Mouse (Mus musculus): Measurements from ENCODE around the gene Gm10277.

Gene Gm10277

DNA sequence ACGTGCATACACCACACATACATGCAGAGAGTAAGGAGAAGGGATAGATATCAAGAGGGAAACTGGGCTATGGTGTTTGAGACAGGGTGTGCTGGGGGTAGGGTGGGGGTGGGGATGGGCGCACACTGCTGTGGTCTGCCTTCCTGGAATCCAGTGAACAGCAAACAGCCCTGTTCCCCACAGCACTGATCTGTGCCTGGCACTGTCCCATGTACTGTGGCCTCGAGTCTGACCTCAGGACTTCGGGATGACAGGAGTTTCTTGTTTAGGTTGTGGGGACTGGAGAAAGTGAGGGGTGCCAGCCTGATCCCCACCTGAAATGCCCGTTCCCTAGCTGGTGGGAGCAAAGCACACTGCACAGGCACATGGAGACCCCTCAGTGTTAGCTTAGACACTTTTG, at the start of gene Gm10277:
Gene Gm10277 (minus strand): TSS at position 41 of the 400 bp plus-strand sequence.
- DNase-seq, result no peak

DNA sequence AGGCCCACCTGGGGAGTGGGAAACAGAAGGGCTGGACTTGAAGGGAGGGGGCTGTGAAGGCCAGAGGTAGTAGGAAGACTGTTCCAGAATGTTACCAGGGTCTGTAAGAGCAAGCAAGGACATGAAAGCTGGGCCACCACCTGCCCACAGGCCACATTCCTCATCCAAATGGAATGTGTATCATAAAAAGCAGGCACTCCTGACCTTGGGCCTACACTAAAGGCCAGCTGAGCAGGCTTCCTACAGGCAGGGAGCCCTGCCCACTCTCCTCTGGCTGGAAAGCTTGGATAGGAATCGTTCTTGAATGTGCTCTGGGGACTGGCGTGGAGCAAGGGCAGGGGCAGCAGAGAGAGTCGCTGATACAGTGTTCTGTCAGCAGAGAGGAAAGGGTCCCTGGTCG, 49.2 kb upstream of the Gm10277 start:
- DNase-seq, result no peak

DNA sequence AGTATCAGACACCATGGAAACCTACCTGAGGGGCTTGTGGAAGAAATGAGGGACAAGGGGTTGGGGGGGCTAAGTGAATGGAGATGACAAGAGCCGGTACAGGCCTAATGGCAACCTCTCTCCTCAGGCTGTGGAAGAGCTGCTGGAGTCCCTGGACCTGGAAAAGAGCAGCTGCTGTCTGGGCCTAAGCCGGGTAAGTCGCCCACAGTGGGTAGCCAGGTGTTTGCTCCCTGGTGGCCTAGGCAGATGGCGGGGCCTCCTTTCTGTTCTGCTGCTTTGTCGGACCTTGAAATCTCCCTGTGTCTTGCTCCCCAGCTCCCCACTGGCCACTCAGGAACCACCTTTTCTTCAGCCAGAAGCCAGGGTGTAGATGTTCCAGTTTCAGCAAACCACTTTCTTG, 48.7 kb upstream of the Gm10277 start:
- DNase-seq, result no peak

DNA sequence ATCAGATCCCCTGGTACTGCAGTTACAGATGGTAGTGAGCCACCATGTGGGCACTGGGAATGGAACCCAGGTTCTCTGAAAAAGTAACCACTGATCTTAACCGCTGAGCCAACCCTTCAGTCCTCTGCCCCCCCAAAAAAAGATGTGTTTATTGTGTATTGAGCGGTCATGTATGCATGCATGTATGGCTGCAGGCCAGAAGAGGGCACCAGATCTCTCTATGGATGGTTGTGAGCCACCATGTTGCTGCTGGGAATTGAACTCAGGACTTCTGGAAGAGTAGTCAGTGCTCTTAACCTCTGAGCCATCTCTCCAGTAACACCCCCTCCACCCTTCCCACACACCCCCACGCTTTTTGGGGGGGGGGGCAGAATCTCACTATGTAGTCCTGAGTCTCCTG, 47.6 kb upstream of the Gm10277 start:
- no peak for DNase-seq

DNA sequence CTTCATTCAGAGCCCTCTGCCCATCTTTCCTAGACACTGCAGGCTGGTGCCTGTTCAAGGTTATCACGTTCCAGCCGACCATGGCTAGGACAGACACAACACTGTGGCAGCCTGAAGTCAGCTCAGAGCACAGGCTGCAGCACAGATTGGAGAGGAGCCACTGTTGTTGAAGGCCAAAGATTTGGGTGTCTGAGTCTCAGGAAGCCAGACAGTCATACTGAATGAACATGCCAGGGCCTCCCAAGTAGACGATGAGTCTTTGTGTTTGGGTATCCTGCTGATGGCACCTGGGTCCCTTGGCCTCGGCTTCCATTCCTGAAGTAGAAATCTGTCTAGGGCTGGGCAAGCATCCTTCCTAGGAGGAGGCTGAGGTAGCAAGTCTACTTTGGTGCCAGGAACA, 45.0 kb upstream of the Gm10277 start:
- DNase-seq, result no peak

DNA sequence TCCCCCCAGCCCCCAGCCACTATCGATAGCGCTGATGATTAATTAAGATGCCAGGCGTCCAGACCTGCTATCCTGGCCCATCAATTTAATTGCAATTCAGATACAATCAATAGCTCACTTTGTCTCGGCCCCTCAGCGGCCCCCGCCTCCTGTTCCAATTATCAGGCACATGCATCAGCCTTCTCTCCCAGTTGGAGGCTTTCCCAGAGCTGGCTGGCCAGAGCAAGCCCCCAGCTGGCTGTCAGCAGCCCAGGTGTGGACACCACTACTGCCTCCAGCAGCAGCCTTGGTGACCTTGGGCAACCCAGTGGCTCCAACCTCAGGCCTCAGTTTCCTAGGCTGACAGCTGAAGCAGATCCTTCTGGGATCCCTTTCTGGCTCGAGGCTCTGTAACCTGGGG, 43.3 kb upstream of the Gm10277 start:
- DNase-seq, result no peak

DNA sequence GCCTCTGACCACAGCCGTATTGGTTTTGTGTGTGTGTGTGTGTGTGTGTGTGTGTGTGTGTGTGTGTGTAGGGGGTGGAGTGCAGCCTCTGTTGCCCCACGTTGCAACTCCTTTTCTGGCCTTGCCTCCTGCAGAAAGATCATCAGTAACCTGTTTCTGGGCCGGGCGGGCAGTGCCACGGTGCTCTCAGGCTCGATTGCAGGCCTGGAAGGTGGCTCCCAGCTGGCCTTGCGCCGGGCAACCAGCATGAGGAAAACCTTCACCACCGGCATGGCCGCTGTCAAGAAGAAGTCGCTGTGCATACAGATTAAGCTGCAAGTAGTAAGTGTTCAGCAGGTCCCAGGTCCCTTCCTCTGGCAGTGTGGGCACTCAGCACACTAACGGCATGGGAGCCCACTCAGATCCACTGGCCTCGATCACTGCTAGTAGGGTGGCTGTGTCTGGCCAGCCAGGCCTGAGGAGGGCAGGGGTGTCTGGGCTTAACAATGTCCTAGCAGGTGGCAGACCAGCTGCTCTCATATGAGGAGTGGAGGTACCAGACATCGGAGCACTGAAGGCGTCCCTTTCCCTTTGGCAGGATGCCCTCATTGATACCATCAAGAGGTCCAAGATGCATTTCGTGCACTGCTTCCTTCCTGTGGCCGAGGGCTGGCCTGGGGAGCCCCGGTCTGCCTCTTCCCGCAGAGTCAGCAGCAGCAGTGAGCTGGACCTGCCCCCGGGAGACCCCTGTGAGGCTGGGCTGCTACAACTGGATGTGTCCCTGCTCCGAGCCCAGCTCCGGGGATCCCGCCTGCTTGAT, 41.7 kb upstream of the Gm10277 start:
- no peak for DNase-seq

DNA sequence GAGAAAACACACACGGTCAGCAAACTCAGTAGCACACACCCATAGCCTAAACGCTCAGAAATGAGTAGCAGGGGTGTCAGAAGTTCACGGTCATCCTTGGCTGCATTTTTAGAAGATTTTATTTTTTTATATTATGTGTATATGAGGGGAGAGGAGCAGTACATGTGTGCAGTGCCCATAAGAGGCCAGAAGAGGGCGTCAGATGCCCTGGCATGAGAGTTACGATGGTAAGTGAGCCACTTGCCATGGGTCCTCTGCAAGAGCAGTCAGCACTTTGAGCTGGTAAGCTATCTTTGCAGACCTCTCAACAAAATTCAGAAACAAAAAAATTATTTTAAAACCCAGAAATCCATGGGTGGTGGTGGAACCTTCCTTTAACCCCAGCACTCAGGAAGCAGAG, 40.6 kb upstream of the Gm10277 start:
- DNase-seq, result no peak

DNA sequence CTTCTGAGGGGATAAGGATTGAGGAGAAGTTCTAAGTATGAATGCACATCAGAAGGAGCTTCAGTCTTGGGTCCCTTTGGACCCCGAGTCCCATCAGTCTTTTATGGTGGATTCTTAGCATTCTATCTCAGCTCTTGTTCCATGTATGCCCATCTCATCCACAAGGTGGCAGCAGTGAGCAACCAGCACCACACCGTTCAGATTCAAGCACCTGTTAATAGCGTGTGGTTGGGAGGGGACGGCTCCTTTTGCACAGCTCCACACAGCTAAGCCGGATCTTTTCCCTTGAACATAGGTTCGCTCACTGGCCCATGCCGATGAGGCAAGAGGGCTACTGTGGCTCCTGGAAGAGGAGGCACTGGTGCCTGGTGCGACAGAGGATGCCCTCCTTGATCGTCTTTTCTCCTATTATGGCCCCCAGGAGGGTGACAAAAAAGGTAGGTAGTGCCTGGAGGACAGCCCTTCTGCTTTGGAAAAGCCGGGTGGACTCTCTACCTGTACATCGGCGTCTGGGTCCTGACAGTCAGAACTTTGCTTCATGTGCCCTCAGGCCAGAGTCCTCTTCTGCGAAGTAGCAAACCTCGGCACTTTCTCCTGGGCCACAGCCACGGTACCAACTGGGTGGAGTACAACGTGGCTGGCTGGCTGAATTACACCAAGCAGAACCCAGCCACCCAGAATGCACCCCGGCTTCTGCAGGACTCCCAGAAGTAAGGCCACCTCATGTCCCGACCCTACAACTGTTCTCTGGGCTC, 39.9 kb upstream of the Gm10277 start:
- DNase-seq, result peak; percentile 95

DNA sequence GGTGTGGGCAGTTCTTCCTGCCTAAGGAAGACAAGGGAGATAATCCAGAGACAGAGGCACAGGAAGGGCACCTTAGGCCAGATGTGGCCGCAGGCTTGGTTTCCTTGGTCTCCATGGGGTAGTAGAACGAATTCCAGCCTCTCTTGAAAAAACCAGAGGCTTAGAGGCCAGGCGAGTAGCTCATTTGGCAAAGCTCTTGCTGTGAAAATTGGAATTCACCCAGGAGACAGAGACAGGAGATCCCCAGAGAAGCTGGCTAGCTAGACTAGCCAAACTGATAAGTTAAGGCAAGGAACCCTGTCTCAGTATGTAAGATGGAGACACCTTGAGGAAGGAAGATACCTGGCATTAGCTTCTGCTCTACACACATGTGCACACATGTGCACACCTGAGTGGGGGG, 38.8 kb upstream of the Gm10277 start:
- DNase-seq, result no peak

DNA sequence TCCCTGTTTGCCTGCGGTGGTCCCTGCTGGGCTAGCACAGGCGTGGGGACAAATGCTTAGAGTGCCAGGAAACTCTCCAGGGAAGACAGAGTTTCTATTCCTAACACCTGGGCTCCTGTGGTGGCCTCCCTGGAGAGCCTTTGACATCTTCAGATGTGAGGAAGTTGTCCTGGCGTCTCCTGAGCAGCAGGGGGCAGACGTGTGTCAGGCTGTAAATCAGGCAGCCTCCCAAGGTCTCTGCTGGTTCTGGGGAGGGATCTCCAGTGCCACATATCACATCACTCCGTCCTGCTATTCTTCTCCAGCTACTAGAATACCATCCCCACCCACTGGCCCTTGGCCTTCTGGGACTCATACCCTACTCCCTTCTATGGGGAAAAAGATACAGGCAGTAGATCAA, 38.3 kb upstream of the Gm10277 start:
- peak; percentile 97 for DNase-seq

DNA sequence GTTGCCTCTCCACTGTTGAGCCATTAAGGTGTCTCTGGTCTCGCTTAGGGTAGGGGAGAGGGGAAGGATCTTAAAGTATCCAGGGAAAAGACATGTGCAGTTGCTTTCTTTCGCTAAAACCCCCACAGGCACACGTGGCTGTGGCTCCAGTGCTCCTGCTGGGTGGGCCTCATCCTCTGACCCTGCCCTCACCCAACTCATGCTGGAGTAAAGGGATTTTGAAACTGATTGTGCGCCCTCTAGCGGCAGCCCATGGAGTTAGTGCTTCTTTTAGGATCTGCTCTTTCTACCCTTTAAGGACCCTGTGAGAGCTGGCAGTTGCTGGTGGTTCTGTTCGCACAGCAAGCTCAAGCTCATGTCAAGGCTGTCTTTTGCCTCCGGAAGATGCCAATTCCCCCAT, 35.2 kb upstream of the Gm10277 start:
- DNase-seq, result no peak

DNA sequence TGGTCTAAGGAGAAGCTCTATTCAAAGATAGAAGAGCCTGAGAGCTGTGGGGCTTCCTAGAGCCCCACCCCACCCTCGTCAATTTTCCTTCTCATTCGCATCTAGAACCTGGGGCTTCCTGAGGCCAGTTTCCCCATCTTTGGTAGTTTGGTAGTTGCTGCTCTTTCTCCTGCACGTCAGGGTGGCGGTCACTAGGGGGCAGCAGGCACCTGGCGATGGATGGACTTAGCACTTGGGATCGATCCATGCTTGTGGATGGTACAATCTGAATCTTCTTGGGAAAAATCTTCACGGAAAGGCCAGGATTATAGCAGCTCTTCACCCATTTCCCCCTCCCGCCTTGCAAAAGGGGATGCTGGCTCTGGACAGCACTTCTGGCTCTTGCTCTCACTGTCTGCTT, 34.1 kb upstream of the Gm10277 start:
- DNase-seq, result no peak

DNA sequence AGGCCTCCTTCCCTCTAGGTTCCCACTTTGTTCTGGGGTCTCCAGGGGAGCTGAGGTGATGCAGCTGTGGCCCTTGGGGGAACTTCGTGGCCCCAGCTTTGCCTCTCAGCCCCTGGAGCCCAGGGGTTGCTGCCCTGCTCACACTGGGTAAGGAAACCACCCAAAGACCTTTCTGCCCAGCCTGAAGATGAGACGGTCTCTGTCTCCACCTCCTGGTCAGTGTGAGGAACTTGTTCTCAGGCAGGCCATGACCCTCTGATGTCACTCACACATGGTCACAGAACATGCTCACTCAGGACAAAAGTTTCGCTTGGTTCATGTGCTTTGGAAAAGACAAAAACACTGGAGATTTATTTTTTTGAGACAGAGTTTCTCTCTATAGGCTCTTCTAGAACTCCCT, 28.5 kb upstream of the Gm10277 start:
- peak; percentile 96 for DNase-seq

DNA sequence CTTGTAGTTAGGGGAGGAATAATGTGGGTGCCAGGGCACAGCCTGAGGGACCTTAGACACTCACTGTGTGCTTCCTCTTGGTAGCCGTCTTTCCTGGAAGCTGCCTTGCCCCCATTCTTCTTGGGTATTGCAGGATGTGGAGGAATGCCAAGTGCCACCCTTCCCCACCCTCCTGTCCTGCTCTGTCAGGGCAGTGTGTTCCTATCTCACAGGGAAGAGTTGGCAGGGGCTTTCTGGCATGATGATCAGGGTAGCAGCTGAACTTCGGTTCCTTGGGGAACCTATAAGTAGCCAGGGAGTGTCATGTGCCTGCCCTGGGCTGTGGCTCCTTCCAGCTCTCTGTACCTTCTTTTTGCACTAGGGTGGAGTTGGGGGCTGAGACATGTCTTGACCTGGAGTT, 26.4 kb upstream of the Gm10277 start:
- DNase-seq, result peak; percentile 97

DNA sequence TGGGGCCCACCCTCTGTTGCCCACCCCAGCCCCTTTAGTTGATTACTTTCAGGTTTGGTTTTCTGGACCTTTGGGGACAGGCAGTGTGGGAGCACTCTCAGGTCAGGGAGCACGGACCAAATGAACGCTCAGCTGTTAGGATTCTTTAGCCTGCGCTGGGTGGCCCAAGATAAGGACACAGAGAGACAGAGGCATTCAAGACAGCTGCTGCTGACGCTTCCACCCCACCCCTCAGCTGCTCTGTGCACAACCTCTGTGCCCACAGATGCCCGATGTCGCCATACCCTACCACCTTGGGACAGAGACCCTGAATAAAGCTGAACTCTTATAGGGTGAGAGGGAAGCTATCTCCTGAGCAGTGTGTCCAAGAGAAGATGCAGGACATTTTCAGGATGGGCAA, 22.5 kb upstream of the Gm10277 start:
- no peak for DNase-seq

DNA sequence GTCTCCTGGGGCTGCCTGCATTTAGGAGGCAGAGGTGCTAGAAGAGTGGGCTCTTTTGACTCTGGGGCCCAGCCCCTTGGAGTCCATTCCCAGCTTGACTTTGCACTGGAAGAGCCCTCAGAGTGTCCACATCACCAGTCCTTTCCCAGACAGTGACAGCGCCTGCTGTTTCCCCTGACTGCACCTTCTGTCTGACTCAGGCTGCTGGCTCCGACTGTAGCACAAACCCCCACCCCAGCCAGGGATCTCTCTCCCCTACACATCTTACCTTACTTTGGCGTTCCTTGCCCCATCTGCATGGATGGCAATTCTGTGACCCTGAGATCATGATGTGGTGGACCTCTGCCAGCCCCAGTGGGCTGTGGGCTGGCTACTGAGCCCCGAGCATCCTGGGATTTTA, 21.7 kb upstream of the Gm10277 start:
- DNase-seq, result no peak

DNA sequence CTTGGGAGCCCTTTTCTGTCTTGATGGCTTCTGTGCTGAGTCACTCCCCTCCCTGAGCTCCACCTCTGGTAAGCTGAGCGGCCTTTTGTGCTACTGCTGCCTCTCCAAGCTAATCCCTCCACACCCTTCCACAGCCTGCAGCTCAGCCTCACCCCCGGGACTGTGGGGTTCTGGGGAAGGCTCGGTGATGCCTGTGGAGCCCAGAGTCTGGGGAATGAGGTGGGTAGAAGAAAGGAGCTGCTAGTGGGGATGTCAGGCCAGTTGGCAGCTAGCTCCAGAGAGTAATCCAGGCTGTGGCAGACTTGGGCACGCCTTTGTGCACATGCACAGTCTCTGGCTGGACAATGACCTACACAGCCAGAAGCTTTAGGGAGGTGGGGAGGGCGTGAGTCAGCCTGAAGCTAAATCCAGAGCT, 20.5 kb upstream of the Gm10277 start:
- peak; percentile 96 for DNase-seq

DNA sequence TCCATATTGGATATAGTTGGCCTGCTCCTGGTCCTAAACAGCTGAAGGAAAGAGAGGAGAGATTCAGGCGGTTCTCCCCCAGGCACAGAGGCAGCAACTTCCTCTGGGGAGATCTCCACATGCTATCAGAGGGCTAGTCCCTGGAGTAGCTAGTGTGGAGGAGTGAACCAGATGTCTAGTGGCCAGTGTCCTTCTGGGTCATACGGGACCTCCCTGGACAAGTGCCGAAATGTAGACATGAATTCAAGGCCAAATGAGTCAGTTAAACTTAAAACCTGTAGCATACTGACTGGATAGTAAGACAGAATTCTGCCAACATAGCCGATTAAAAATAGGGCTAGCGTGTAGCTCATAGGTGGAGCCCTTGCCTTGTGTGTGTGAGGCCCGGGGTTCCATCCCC, 19.3 kb upstream of the Gm10277 start:
- no peak for DNase-seq

DNA sequence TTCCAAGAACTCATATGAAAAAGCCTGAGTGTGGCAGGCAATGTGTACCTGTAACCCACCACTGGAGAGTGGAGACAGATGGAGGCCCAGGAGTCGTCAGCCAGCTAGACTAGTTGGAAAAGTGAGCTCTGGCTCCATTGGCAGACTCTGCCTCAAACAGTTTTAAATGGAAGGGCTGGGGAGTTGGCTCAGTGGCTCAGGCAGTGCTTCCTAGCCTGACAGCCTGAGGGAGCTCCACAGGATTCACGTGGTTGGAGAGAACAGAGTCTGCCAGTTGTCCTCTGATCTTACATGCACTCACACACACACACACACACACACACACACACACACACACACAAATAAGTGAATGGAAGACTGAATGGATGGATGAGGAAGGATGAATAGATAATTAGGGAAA, 18.7 kb upstream of the Gm10277 start:
- no peak for DNase-seq

DNA sequence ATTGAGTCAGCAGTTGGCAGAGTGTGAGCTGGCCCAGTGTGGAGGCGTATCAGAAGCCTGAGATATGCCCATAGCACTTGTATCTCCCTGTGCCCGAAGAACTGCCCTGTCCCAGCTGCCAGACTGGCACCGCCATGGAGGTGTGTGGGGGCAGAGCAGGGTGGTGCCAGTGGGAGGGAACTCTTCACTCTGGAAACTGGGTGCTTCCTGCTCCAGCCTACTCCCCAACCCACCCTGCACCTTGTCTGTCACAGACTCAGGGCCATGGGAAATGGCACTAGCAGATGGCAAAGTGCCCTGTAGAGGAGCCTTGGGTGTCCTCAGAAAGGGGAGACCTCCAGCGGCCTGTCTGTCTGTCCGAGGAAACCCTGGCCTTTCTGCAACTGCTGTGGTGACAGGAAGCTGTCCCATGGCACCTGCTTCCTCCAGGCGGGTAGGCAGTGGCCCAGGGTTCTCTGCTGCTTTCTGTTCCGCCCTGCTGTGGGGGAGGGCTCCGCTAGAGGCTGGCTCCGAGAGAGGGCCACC, 14.9 kb upstream of the Gm10277 start:
- peak; percentile 98 for DNase-seq

DNA sequence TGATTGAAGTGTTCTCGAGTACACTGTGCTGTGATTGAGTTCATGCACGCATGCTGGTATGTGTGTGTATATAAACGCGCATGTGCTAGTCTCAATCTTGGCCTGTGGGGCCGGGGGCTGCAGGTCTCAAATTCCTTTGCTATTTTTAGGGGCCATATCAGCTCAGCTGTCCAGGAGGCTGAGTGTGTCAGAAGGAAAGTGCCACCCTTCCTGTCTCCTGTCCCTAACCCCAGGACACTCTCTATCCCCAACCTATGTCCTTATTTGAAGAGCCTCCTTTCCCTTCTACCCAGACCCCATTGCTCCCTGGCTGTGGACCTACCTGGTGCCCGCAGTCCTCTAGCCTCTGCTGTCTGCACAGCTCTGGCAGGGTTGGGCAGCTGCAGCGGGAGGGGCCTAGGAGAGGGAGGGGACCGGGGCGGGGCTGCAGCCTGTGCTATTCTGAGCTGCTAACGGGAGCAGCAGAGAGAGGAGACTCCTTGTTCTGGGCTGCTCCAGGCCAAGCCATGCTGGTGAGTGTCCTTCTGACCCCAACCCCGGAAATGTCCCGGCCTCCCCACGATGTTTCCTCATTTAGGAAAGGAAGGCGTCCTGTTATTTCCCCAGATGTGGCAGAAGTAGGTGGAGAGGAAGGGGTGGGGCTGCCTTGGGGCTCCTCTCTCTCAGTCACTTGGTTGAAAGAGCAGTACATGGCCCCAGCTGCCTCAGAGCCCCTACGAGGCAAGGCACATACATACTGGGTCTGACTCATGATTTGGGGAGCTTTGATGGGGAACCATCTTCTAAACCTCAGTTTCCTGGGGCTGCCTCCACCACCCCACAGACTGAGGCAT, 13.5 kb upstream of the Gm10277 start:
- peak; percentile 100 for DNase-seq

DNA sequence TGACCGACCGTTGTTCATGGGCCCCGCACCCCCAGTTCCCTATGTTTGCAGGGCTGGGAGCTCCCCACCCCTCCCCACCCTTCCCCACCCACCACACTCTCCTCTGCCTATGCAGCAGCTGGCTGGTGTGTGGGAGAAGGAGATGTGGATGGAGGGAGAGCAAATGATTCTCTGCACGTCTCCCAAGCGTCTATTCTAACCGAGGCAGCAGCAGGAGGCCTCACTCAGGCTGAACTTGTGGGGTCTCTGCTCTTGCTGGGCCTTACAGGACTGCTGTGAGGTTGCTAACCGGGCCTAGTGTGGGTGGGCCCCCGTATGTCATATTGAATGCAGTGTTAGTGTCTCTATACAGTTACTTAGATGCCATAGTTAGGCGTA, 12.9 kb upstream of the Gm10277 start:
- DNase-seq, result no peak

Data from heart, adult 11 months (tissue).